Mouse (Mus musculus) lung, postnatal 10 days (tissue): ENCODE measurements around the gene Sh3rf1.

Experiments
- DNase-seq: peaks from one replicate; pipeline ENCODE4 v3.0.0; 2021

Sh3rf1 gene

DNA sequence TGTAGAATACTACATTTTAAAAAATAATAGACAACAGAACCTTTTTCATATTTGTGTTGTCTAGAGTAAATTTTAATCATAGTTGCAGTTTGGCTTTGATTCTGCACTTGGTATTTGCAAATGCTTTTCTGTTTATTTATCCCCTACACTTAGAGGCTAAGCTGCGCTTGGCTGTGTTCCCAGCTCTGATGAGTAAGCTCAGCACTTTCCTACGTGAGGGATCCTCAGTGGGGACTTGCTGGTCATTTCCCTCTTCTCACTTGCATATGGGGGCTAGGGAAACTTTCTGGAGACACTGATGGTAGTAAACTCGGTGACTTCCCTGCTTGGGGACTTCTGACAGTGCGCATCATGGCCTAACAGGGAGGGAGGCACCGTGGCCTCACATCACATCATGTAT, 41.7 kb downstream of the Sh3rf1 start:
- peak; percentile 76 for DNase-seq

DNA sequence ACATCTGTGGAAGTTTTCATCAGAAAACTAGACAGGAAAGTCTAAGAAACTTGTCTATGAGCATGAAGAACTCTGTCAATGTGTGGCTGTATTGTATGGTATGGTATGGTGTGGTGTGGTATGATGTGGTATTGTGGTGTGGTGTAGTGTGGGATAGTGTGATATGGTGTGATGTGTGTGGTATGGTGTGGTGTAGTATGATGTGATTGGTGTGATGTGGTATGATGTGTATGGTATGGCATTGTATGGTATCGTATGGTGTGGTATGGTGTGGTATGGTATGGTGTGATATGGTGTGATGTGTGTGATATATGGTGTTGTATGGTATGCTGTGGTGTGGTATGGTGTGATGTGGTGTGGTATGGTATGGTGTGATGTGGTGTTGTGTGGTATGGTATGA, 43.4 kb downstream of the Sh3rf1 start:
- no peak for DNase-seq

DNA sequence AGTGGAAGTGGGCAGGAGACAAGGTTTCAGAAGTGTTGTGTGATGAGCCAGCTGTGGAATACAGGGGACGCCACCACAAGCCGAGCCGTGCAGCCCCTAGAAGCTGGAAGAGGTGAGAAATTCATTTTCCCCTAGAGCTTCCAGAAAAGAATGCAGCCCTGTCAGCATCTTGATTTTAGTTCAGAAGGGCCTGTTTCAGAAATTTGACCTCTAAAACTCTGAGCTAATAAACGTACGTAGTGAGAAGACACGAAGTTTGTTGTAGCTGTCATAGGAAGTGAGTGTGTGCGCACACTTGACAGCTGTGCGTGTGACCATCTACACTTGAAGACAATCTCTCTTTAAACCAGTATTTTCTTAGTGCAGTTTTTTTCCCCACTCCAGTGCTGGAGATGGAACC, 44.0 kb downstream of the Sh3rf1 start:
- DNase-seq, result peak; percentile 38

DNA sequence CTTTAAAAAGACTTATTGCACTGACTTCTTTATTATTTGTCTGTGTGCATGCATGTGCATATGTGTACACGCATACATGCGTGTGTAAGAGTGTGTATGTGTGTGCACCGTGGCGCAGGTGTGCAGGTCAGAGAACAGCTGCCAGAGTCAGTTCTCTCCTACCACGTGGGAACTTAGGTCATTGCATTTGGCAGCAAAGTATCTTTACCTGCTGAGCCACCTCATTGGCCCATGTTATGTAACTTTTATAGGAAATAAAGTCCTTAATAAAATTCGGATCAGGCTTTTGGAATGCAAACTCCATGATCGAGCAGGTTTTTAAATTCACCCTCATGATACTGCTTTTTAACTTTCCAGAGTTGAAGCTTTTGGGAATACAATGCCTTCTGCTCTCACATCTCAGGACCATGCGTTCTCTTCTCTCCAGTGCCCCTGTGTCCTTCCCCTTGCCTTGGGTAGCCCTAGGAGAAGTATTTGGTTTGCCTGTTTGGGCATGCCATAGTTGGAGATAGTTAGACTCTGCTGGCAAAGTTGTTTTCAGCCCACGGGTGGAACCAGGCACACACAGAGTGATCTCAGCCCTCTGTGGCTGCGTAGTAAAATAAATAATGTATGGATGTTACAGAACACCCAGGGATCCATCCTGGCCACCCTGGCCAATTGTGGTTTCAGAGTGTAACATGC, 44.7 kb downstream of the Sh3rf1 start:
- no peak for DNase-seq

DNA sequence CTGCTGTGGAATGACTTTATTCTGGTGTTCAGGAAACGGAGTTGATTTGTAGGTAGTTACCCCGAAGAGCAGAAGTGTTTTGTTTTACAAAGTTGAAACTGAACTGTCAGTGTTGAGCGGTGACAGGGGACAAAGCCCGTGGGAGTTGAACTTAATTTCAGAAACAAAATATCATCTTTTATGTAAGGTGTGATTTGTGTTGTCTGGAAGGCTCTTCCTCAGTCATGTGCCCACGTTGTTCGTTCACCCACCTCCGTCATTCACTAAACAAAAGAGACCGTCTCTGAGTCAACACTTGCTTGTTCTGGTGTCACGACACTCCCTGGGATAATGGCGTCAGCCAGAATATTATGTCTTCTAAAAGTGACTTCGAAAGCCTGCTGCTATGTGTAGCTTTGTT, 46.3 kb downstream of the Sh3rf1 start:
- no peak for DNase-seq

DNA sequence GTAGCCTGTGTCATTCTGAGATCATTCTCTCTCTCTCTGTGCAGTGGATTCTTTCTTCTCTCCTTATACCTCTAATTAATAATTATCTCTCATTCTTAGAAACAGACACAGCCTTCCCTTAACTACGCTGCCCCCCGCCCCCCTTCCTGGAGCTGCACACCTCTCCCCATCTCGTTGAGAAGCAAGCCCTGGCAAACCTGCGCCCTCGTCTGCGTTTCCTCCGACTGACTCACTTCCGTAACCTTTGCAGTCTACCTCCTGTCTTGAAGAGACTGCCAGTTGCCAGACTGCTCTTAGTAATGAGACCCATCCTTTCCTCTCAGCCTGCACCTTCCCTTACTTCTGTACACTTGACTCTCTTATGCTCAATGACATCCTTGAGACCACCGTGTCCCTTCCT, 46.9 kb downstream of the Sh3rf1 start:
- DNase-seq, result no peak

DNA sequence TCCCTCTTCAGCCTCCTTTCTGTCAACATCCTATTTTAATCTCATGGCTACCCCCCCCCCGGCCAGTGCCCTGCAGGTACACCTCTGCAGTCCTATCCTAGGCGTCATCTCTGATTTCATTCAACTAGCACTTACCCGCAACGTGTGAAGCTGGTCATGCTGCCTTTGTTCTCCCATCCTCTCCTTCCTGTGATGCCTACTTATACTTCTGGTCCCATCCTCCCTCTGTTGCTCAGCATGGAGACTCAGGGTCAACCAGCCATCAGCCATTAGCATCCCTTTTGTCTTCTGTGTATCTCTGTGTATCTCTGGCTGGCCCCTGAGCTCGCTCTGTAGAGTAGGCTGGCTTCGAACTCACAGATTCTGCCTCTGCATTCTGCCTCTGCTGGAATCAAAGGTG, 47.3 kb downstream of the Sh3rf1 start:
- DNase-seq, result no peak

DNA sequence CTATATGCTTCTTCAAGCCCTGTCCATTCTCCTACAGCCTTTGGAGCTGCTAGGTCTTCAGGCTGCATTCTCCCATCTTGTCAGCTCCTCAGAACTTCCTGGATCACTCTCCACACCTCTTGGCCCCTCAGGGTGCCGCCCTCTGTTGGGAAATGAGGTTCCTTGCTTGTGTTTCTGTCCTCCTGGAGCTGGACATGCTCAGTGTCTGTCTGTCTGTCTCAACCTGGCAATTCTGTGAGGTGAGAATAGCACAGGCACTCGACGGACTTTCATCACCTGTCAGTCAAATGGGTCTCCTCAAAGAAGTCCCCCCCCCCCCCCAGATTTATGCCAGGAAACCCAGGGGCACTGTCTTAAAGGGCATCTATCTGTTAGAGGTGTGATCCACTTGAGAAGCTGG, 49.2 kb downstream of the Sh3rf1 start:
- DNase-seq, result no peak

DNA sequence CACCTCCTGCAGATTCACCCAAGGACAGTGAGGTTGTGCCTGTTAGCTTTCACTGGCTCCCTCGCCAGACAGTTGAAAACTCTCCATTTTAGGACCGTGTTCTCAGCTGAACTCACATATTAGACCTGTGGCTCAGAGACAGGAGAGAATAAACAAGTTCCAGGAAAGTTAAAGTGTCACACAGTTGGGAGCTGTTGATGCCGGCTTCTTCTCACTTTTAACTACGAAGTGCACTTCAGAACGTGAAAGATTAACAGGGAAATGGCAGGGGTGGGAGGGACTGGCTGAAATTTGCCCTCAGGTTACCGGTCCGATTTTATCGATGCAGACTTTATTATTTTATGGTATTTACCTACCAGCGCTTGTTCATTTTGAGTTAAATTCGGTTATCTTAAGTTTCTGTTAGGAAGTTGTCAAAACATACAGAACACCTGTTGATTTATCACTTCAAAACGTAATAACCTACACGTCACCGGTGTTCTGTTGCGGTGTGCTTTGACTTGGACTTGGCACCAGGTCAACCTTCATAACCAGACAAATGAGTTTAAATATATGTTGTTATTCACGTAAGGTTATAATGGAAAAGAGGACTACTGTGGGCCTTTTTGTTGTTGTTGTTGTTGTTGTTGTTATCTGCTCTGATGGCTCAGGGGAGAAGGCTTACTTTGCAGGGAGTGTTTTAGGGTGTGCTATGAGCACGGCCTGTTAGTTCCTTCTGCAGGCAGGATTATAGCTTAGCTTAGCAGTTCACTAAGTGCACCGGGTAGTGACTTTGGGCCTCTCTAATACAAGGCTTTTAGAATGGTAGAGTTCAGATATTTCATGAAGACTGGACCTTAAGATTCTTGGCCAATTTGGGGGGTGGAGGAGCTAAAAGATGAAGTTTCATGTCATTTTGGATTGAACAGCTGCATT, 49.9 kb downstream of the Sh3rf1 start:
- no peak for DNase-seq

DNA sequence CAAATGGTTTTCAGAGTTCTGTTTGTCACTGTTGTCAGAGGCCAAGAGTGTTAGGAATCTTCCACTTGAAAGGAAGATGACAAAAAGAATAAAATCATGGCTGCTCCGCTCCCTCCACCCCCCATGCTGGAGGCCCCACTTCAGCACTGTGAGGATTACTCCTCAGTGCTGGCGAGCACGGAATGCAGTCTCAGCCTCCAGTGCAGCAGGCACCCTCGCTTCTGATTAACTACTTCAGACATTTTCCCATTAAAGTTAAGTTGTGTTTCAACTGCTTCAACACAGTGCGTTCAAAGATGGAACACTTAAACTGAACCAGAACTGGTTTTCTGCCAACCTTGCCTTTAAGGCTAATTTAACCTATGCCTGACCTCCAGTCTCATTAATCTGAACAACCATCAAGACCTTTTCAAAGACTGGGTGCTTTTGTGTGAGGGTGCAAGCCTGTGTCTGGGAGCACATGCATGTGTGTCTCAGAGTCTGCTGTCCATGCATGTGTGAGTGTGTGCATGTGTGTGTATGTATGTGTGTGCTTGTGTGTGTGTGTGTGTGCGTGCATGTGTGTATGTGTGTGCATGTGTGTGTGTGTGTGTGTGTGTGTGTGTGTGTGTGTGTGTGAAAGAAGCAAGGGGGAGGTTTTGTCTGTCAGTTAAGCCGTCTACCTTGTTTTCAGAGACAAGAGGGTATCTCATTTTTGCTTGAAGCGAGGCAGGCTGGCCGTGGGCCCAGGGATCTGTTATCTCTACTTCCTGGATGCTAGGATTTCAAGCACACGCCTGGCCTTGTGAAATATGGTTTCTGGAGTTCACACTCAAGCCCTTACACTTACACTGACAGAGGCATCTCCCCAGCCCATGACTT, 51.2 kb downstream of the Sh3rf1 start:
- DNase-seq, result peak; percentile 47

DNA sequence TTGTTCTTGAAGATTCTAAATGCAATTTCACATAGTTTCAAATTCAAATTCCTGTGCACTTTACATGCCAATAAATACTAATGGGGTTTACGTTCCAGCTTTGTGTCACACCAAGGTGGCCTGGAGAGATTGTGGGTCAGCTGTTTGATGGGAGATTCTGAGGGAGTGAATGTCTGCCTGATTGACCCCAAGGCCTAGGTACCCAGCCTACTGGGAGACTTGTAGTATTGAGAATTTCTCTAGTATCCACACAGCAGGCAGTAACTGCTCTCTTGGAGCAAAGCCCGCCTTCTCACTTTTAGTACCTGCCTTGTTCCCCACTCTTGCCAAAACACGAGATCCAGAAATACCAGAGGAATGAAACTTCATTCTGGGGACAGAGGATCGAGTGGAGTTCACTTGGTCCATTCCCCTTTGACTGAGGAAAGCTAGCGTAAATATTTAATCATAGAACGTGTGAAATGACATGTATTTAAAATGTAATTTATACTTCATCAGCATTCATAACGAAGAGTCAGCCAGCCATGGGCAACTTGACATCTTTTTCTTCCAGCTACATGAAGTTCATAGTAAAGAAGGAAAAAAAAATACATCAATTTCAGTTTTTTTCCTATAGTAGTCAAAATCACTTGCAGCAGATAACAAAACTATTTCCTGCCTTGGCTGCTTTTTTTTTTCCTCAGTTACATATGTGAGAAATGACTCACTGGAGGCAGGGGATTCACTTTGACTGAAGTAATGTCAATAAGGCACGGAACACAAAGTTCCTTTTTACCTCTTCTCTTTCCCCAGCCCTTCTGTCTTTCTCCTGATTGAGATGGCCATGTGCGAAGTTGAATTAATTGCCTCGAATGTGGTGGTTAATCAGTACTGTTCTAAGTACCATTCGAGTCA, 52.0 kb downstream of the Sh3rf1 start:
- DNase-seq, result no peak

DNA sequence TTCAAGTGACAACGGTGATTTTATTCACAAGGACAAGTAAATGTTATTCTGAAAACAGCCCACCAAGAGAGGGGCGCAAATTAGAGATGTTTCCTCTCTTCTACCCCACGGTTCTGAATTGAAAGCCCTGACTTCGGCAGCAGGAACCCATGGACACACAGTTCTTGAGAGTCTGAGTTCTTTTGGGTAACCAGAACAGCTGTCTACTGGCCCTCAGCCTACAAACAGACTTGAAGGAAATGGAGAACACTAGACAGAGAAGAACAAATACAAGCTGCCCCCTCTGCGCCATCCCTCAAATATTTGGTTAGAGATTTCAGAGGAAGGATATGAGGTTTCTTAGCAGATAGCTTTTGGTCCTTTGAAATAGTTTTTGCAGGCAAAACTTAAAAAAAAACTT, 52.7 kb downstream of the Sh3rf1 start:
- DNase-seq, result peak; percentile 71

DNA sequence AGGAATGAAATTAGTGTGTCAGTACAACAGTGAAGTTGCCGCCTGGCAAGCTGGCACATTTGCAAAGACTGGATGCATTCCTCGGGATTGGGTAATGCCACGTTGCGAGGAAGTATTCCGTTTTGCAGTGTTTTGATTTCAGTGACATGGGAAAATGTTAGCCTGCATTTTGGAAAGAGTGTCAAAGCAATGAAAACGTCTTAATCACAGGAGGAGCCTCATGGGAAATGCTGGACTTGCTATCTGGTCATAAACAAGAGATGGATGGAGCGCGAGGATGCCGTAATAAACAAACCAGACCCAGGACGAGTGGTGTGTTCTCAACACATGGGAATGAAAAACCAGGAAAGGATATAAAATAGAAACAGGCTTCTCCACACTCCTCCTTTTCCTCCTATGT, 55.4 kb downstream of the Sh3rf1 start:
- DNase-seq, result no peak

DNA sequence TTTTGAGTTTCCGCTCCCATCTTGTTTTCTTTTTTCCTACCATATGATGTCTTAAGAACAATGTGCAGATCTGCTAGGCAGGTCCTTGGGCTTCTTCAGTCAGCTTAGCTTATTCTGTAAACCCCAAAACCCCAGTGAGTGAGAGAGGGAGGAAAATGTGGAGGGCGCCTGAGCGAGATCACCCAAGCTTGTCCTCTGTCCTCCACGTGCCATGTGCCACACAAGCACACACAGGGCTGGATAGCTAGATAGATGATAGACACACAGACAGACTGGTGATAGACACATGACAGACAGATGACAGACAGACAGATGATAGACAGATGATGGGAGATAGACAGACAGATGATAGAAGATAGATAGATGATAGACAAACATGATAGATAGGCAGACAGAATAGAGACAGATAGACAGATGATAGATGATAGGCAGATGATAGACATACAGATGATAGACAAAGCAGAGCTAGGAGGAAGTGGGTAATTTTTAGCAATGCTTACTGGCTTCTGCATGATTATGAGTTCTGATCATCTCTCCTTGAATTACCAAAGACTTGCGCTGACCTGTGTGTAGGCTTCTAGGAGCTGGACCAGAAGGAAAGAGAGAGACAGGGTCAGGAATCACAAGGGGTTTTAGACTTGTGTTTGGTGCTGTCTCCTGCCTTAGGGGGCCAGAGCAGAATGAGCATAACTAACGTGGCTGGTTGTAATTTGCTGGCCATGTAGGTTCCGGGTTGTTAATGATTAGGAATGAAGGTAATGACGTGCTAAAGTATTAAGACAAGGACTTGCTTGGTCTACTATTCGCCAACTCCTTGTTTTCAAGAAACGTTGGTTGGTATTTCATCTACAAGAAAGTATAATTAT, 58.9 kb downstream of the Sh3rf1 start:
- no peak for DNase-seq

DNA sequence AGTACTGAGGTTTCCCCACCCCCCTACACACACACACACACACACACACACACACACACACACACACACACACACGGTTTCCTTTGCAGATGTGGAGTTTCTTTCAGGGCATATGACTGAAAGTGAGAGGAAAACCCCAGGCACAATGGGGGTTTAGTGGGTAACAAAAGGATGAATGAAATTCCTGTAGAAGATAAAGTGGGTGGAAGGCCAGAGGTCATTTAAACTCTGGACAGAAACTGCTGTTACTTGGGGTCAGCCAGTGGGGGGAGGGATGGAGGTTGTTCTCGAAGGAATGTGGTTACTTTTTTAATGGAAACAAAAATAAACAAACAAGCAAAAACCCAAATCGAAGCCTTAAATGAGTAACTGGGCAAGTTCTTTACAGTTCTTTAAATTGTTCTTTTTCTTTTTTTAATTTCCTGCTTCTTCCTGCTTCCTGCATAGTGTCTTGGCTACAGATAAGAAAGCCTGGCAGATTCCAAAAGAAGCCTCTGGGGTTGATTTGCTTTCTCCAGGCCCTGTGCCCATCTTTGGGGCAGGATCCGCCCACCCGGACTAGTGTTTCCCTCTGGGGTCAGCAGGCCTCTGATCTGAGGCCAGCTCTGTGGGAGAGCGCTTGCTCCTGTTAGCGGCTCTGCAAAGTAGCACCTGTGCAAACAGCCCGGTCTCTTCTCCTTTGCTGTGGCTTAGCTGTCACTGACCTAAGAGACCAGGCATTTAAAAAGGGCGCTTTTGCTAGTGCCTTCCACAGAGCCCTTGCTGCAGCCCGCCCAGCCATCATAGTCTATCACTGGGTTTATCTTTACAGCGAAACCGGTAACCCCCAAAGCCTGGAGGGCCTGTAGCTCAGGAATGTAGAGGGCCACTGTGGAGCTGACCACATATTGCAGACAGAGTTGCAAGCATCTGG, 59.8 kb downstream of the Sh3rf1 start:
- peak; percentile 72 for DNase-seq

DNA sequence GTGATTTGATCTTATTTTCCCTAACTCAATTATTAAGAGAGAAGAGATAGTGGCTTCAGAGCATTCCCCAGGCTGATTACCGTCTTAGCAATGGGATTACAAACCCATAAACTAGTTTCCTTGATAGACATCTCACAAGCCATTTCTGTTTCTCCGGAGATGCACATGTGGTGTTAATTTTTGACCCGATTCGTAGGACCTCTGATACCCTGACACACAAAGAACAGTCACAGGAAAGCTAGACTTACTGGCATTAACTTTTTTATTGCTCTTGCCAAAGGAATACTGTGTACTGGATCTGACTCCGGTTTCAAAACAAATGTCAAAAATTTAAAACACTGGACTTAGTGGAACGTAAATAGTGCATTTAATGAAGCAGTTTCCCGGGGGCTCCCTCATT, 62.2 kb downstream of the Sh3rf1 start:
- no peak for DNase-seq

DNA sequence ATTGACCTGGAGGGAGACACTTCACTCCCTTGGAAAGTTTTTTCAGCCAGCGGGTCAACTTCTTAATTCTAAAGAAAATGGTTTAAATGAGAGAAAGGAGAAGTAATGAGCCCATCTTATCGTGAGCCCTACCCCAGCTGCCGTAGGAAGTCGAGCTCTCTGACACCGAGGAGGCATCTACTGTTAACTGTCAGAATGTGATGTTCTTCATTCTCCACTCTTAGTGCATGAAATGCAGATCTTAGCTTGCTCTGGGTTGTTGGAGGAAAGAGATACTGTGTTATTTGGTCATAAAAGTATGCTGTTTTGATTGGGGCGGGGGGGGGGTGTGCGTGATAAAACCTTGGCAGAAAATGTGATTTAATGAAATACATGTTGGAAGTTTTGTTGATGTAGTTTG, 62.7 kb downstream of the Sh3rf1 start:
- DNase-seq, result no peak

DNA sequence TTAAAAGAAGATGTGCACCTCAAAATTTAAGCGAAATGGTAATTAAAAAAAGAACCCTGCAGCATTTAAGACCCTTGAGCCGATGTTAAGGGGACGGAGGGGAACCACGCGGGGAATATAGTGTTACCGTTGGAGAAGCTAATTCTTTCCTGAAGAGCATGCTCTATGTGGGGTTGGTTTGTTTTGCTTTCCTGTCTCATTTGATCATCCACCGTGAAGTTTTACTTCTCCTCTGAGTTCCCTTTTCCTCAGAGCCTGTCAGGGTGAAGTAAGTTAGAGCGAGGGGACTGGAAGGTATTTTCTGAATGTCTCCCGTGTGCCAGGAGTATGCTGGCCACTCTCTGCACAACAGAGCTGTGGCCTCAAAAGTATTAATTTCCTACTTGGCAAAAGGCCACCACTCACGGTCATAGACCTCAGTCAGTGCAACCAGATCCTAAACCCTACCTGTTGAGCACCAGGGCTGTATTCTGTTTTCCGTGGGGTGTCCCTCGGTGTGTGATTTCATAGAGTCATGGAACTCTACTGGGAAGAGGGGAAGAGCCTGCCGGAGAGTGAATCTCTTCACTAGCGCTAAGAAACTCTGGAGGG, 63.2 kb downstream of the Sh3rf1 start:
- no peak for DNase-seq

DNA sequence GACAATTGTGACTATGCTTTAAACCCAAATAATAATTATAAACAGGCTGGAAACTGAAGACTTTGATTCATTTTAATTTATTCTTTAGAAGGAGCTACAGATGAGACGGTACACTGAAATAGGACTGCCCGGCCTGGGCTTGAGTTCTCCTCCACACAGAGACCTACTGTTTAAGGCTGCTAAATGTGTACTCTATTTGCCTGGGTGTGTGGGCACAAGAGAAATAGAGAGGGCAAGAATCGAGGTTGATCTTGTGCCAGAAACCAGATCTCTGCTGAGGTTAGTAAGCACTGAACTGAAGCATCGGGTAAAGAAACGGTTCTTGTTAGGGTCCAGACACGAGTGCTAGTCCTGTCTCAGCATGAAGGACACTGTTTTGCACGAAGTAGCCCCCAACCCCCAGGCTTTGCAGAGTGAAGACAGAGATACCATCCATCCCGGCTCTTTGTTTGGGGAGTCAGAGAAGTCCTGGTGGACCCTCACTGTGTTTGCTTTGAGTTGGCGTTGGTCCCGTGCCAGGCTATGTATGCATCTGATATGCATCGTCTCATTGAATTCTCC, 64.4 kb downstream of the Sh3rf1 start:
- no peak for DNase-seq

DNA sequence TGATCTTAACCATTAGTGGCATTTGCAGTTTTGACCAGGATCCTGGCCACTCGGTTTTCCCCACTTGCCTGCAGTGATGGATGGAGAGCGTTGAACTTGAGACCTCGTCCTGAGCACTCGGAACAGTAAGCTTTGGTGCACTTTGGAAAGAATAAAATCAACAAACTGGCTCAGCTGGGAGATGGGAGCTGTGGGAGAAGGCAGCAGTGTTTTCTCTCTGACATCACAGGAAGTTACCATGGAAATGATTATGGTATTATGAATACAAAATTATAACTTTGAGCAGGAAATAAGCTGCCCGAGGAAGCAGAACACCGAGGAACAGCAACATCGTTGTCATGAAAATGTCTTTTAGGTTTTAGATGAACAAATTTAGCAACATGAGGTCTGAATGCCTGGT, 65.0 kb downstream of the Sh3rf1 start:
- peak; percentile 44 for DNase-seq
